Mouse (Mus musculus) neural tube, embryonic 15.5 days (tissue): ENCODE results near the gene Mrps2. TPM values are rescaled to one million over a fixed set of nuclear protein-coding genes. Genes with fewer than 3 reads are reported as not detected.

Experiments used
- ATAC-seq: fragments of 200-750 bp; cut with Nextera tagmentation; 2 replicates; pipeline ENCODE4 v1.8.0; 2017; ENCODE audit warnings: mild to moderate bottlenecking, moderate TSS enrichment, moderate library complexity; ENCODE audit not compliant: low FRiP score
- H3K27ac ChIP-seq: fragments of 300-500 bp; sonication (generic); replicated peaks from 2 replicates; pipeline ENCODE4 v1.5.1; 2015; ENCODE audit warnings: mild to moderate bottlenecking, inconsistent platforms
- H3K27me3 ChIP-seq: fragments of 300-500 bp; sonication (generic); replicated peaks from 2 replicates; pipeline ENCODE4 v1.6.1; 2015; ENCODE audit warnings: inconsistent platforms
- H3K36me3 ChIP-seq: fragments of 300-500 bp; sonication (generic); 2 replicates; pipeline ENCODE4 v1.6.1; 2015; ENCODE audit warnings: inconsistent platforms
- H3K4me1 ChIP-seq: fragments of 300-500 bp; sonication (generic); 2 replicates; pipeline ENCODE4 v1.6.1; 2015; ENCODE audit warnings: inconsistent platforms
- H3K4me2 ChIP-seq: fragments of 300-500 bp; sonication (generic); 2 replicates; pipeline ENCODE4 v1.6.1; 2015; ENCODE audit warnings: inconsistent platforms, mild to moderate bottlenecking, moderate library complexity
- H3K4me3 ChIP-seq: fragments of 300-500 bp; sonication (generic); replicated peaks from 2 replicates; pipeline ENCODE4 v1.5.1; 2015; ENCODE audit warnings: mild to moderate bottlenecking, inconsistent platforms
- H3K9ac ChIP-seq: fragments of 300-500 bp; sonication (generic); replicated peaks from 2 replicates; pipeline ENCODE4 v1.6.1; 2015; ENCODE audit warnings: mild to moderate bottlenecking, inconsistent platforms
- H3K9me3 ChIP-seq: fragments of 300-500 bp; sonication (generic); replicated peaks from 2 replicates; pipeline ENCODE4 v1.6.1; 2016; ENCODE audit warnings: inconsistent platforms
- WGBS: fragments of 180-500 bp; shearing (Covaris S2); methylation state at CpG from one replicate; pipeline ENCODE4 v1.1.7; 2015; ENCODE audit warnings: mixed read lengths; 5-methylcytosine and 5-hydroxymethylcytosine counted together
- polyA plus RNA-seq: library from polyadenylated mRNA; unstranded; fragments of >200 nt; fragmentation: Nextera tagmentation; extraction: Ambion mirVana; gene quantifications from 2 replicates; pipeline ENCODE4 v1.2.1, GENCODE M21; 2015

The Mrps2 gene
- polyA plus RNA-seq, result 51.4 and 55.5 TPM in 2 replicates

DNA sequence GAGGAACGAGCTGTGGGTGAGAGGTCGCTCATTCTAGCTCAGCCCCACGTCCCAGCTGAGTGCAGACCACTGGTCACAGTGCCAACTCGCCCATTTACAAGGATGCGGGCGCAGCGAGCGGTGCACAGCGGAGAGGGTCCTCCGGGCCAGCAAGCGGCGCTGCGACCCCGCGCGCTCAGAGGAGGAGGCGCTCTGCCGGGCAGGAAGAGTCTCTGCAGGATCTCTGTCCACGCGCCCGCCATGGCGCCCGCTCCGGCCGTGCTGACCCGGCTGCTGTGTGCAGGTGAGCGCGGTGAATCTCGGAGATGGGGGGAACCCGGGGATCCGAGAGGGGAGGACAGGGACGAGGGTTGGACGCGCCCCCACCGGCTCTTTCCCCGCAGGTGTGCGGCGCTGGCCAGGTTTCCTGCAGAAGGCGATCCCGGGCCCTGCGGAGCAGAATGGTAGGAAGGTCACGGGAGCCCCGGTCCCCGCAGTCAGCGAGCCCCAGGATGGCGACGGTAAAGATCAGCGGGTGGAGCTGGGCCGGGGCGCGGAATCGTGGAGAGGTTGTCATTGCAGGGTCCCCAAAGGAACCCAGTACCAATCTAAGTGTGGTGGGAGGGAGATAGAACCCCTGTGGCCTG is at the start of gene Mrps2:
Mrps2 (plus strand) TSS at position 207 of the 626 bp plus-strand sequence.
- Histone ChIP-seq H3K36me3 (peaks cover 40% of the 10 kb centered on the region), H3K4me3 (peak within 1 kb of the TSS; percentile 90), H3K4me1 (peaks cover 25% of the 10 kb centered on the region), H3K27ac (peak within 1 kb of the TSS; percentile 54; the same call in 1 of the 2 replicates), H3K9me3 (0 out of 2 replicates have a peak, but pooled peaks cover 2% of the 10 kb centered on the region), H3K27me3 (no peaks in the 10 kb centered on the region), H3K4me2 (peak within 1 kb of the TSS; percentile 66), H3K9ac (peak within 1 kb of the TSS; percentile 97)
- peak; percentile 88 for ATAC-seq
- WGBS, result under 1% methylated on average over 52 of the region's 52 CpGs

DNA sequence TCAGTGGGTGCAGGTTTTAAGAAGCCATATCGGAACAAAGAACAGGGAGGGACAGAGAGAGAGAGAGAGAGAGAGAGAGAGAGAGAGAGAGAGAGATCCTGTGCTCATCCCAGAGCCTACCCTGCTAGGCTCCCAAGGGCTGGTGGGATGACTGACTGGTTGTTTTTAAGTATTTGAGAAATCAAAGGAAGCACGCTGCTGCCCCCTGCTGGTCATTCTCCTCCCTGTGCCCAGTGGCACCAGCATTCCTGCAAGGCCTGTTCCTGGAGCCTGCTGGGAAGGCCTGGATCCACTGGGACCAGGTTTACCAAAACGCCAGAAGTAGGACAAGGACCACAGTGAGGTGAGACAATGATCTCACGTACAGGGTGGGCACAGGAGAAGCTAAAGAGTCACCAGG is 48.0 kb upstream of the Mrps2 start:
- no peak overlapping the region for H3K9ac ChIP-seq
- H3K9me3 ChIP-seq, result no peaks in the 10 kb centered on the region
- H3K4me3 ChIP-seq, result no peak overlapping the region
- ATAC-seq, result no peak; the same call in 1 of the 2 replicates
- WGBS, result 17% methylated on average over 4 of the region's 4 CpGs
- H3K4me2 ChIP-seq, result no peak overlapping the region
- H3K27me3 ChIP-seq, result peaks cover 6% of the 10 kb centered on the region
- no peaks in the 10 kb centered on the region for H3K36me3 ChIP-seq
- H3K4me1 ChIP-seq, result peaks cover 18% of the 10 kb centered on the region
- H3K27ac ChIP-seq, result no peak overlapping the region

DNA sequence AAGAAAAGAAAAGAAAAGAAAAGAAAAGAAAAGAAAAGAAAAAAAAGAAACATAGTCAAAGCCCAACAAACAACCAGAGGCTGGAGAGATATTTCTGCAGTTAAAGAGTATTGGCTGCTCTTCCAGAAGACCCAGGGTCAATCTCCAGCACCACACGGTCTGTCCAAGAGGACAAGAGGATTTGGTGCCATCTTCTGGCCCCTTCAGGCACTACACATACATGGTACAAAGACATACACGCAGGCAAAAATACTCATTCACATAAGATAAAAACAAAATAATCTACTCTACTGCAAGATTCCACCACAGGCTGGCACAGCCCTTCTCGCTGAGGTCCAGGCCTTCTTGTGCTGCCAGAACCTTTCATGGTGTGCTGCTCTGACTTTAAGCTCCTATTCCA is 44.7 kb upstream of the Mrps2 start:
- Histone ChIP-seq H3K4me2 (no peak overlapping the region), H3K27ac (no peak overlapping the region), H3K9me3 (no peaks in the 10 kb centered on the region), H3K4me1 (0 out of 2 replicates have a peak, but pooled peaks cover 6% of the 10 kb centered on the region), H3K36me3 (no peaks in the 10 kb centered on the region), H3K27me3 (peaks cover 6% of the 10 kb centered on the region), H3K9ac (no peak overlapping the region), H3K4me3 (no peak overlapping the region)
- ATAC-seq, result no peak
- WGBS, result 33% methylated on average over 3 of the region's 3 CpGs

DNA sequence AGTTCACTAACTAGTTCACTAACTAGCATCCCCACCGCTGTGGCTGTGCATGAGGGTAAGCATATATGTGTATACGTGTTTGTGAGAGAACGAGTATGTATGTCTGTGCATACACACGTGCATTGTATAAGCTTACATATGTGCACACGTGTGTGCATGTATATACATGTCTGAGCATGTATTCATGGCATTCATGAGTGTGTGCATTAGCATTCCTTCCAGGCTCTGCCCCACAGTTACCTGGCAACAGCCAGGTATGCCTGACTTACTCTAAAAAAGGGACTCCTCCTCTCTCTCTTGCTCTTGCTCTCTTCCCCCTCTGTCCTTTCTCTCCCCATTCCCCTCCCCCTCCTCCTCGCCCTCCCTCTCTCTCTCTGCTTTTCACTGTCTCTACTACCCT is 40.6 kb upstream of the Mrps2 start:
- Histone ChIP-seq H3K9ac (no peak overlapping the region), H3K27ac (no peak overlapping the region), H3K4me2 (no peak overlapping the region), H3K36me3 (no peaks in the 10 kb centered on the region), H3K4me3 (no peak overlapping the region), H3K9me3 (no peaks in the 10 kb centered on the region), H3K27me3 (no peaks in the 10 kb centered on the region), H3K4me1 (0 out of 2 replicates have a peak, but pooled peaks cover 3% of the 10 kb centered on the region)
- WGBS, result 85% methylated on average over 6 of the region's 6 CpGs
- no peak for ATAC-seq

DNA sequence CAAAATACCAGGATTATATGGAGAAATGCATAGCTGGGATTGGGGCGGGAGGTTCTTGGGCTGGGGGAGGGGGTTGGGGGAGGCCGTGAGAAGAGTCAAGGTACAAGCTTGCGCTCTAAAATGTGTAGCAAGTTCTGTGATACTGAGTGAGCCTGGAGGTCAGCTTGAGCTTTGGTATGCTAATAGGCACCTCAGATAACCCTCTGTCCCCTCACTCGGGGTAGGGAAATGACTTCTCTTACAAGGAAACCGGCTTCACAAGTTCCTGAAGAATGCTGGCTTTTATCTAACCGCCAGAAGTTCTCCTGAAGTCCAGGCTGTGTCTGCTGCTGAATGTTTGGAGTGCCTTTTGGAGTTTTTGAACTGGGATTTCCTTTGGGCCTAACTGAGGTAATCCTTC is 37.0 kb upstream of the Mrps2 start:
- ATAC-seq, result no peak
- Histone ChIP-seq H3K9me3 (no peaks in the 10 kb centered on the region), H3K27ac (no peak overlapping the region), H3K27me3 (no peaks in the 10 kb centered on the region), H3K4me3 (no peak overlapping the region), H3K4me1 (0 out of 2 replicates have a peak, but pooled peaks cover 3% of the 10 kb centered on the region), H3K4me2 (no peak overlapping the region), H3K36me3 (no peaks in the 10 kb centered on the region), H3K9ac (no peak overlapping the region)
- 68% methylated on average over 6 of the region's 6 CpGs for WGBS

DNA sequence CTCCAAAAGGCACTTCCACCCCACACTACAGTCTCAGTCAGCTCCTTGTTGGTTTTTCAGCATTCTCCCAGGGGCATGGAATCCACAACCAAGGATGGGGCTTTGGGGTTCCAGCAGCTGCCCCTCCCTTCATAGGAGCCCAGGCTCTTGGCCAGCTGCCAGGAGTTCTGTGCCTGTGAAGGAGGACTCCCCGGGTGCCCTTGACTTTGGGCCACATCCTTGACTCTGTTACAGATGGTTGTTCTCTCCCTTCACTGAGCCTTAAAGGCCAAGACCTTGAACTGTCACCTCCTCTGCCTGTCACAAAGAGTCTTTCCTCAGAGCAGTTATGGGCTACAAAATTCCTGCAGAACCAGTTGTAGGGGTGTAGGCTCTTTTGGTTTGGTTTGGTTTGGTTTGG is 35.1 kb upstream of the Mrps2 start:
- Histone ChIP-seq H3K9me3 (no peaks in the 10 kb centered on the region), H3K27me3 (no peaks in the 10 kb centered on the region), H3K36me3 (no peaks in the 10 kb centered on the region), H3K9ac (no peak overlapping the region), H3K27ac (no peak overlapping the region), H3K4me3 (no peak overlapping the region), H3K4me2 (no peak overlapping the region), H3K4me1 (no peaks in the 10 kb centered on the region)
- no peak for ATAC-seq
- WGBS, result 18% methylated on average over 1 of the region's 1 CpGs

DNA sequence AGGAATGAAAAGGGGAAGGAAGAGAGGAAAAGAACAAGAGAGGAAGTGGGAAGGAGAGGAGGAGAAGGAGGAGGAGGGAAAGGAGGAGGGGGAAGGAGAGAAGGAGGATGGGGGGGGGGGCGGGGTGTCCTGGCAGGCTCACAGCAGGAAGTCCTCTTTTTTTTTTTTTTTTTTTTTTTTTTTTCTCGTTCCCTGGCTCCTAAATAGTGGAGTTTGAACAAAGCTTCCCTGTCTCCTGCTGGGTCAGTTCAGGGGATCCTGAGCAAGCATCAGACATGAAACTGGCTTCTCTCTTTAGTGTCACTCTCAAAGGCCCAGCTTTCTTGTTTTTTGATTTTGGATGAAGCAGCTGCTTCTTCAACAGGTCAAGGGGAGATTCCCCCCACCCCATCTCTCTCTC is 34.4 kb upstream of the Mrps2 start:
- no peak for ATAC-seq
- H3K9ac ChIP-seq, result no peak overlapping the region
- no peaks in the 10 kb centered on the region for H3K27me3 ChIP-seq
- no peak overlapping the region for H3K4me2 ChIP-seq
- no peaks in the 10 kb centered on the region for H3K4me1 ChIP-seq
- H3K9me3 ChIP-seq, result no peaks in the 10 kb centered on the region
- WGBS, result no CpG with 5 or more reads among the region's 2 CpGs
- H3K4me3 ChIP-seq, result no peak overlapping the region
- no peaks in the 10 kb centered on the region for H3K36me3 ChIP-seq
- H3K27ac ChIP-seq, result no peak overlapping the region

DNA sequence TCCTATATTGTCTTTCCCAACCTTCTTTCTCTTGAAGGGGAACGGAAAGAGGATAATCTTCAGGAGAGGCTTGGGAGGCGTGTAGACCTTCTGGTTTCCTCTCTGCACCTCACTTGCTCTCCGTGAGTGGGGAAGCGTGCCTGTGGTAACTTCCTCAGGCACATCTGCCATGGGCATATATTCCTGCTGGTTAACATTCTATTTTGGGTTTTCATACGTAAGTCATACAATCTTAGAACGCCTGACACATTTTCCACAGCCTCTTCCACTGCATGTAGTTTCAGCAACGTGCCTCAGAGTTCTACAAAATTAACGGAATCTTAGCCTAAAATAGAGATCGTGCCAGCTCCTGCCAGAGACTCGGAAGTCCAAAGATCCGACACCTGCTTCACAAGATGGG is 32.5 kb upstream of the Mrps2 start:
- H3K36me3 ChIP-seq, result no peaks in the 10 kb centered on the region
- H3K4me2 ChIP-seq, result no peak overlapping the region
- no peaks in the 10 kb centered on the region for H3K9me3 ChIP-seq
- 90% methylated on average over 11 of the region's 11 CpGs for WGBS
- no peaks in the 10 kb centered on the region for H3K4me1 ChIP-seq
- H3K4me3 ChIP-seq, result no peak overlapping the region
- no peak overlapping the region for H3K9ac ChIP-seq
- no peak overlapping the region for H3K27ac ChIP-seq
- ATAC-seq, result no peak
- H3K27me3 ChIP-seq, result no peaks in the 10 kb centered on the region

DNA sequence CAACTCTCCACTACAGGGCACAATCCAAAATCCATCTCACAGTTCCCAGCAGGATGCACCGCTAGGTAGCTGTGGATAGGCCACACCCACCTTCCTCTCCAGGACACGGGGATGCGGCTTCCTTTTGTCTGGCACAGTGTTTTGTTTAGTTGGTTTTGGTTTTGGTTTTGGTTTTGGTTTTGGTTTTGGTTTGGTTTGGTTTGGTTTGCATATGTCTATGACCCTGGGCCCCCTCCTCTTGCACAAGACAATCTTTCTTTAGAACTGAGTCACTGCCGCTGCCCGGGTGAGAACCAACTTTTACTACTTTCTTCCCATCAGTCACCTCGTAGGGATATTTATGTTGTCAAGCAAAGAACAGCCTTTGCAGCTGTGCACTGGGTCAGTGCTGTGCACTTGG is 27.0 kb upstream of the Mrps2 start:
- no peaks in the 10 kb centered on the region for H3K36me3 ChIP-seq
- peaks cover 2% of the 10 kb centered on the region for H3K4me1 ChIP-seq
- H3K4me2 ChIP-seq, result no peak overlapping the region
- 70% methylated on average over 6 of the region's 6 CpGs for WGBS
- H3K27ac ChIP-seq, result no peak overlapping the region
- H3K9me3 ChIP-seq, result no peaks in the 10 kb centered on the region
- H3K4me3 ChIP-seq, result no peak overlapping the region
- no peak for ATAC-seq
- no peak overlapping the region for H3K9ac ChIP-seq
- no peaks in the 10 kb centered on the region for H3K27me3 ChIP-seq

DNA sequence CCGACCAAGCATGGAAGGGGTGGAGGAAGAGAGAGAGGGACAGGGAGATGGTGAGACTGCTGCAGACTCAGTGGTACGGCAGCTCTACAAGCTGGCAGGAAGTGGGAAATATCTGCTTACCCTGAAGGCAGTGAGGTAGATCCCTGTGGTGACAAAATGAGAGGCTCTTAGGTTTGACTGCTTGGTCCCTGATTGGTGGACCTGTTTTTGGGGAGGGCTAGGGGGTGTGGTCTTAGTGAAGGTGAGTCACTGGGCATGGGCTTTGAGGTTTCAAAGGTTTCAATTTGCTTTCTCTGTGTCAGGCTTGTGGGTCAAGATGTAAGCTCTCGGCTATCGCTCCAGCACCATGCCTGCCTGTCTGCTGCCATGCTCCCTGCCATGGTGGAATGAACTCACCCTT is 22.8 kb upstream of the Mrps2 start:
- Histone ChIP-seq H3K9me3 (no peaks in the 10 kb centered on the region), H3K36me3 (peaks cover 4% of the 10 kb centered on the region; the same call in 1 of the 2 replicates), H3K4me3 (no peak overlapping the region), H3K27me3 (no peaks in the 10 kb centered on the region), H3K4me1 (peaks cover 18% of the 10 kb centered on the region), H3K4me2 (no peak overlapping the region), H3K9ac (no peak overlapping the region), H3K27ac (no peak overlapping the region)
- 84% methylated on average over 4 of the region's 4 CpGs for WGBS
- no peak for ATAC-seq

DNA sequence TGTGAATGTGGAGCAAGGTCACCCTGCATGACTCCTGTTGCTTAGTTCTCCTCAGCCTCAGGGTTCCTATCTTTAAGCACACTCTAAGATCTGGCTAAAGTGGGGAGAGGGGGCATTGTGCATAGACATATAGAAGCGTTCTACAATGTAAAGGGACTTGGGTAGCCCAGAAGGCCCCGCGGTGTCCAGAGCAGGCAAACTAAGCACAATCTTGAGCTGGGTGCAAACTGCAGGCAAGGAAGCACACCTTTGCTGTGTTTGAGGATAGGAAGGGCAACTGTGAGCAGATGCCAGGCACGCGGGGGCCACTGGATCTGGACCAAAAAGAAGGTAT is 21.7 kb upstream of the Mrps2 start:
- Histone ChIP-seq H3K9me3 (no peaks in the 10 kb centered on the region), H3K9ac (peak overlapping the region; percentile 88), H3K27ac (peak overlapping the region; percentile 85), H3K4me1 (peaks cover 18% of the 10 kb centered on the region), H3K4me2 (peak overlapping the region; percentile 92), H3K36me3 (peaks cover 14% of the 10 kb centered on the region), H3K4me3 (peak overlapping the region; percentile 65), H3K27me3 (no peaks in the 10 kb centered on the region)
- 7% methylated on average over 5 of the region's 5 CpGs for WGBS
- peak; percentile 60 for ATAC-seq

DNA sequence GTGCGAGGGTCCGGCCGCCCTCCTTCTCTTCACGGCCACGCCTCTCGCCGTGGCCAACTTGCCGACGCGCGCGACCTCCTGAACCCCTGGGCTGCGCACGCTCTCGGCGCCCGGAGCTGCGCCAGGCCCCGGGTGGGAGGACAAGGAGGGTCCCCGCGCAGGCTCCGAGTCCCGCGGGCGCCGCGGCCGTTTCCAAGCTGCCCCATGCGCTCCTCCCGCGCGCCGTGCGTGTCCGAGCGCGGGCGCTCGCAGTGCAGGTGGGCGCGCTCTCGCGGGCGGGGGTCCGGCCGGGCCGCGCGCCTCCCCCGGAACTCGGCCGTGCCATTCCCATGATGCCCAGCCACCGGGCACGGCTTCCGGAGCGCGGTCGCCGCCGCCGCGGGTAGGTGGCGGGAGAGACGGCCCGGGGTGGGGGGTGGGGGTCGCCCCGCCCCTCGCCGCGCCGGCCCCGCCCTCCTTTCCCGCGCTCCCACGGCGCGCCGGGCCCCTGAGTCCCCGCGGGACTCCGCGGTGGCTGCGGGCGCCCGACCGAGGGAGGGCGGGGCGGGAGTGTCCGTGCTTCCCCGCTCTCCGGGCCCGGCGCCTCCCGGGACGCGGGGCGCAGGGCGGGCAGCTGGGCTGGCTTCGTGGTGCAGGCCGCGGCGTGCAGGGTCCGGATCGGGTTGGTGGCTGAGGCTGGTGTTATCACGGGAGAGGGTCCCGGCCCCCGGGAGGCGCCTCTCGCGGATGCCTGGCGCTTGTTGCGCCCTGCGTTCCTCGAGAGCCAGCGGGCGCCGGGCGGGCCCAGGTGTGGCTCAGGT is 21.2 kb upstream of the Mrps2 start, which contains the start of gene Ppp1r26:
Ppp1r26 (plus strand) TSS at position 286 of the 800 bp plus-strand sequence.
- H3K9ac ChIP-seq, result peak within 1 kb of the TSS; percentile 88
- H3K4me3 ChIP-seq, result peak within 1 kb of the TSS; percentile 65
- peak within 1 kb of the TSS; percentile 85 for H3K27ac ChIP-seq
- peaks cover 20% of the 10 kb centered on the region for H3K36me3 ChIP-seq
- H3K4me1 ChIP-seq, result peaks cover 18% of the 10 kb centered on the region
- WGBS, result 2% methylated on average over 60 of the region's 118 CpGs
- H3K4me2 ChIP-seq, result peak within 1 kb of the TSS; percentile 92
- H3K9me3 ChIP-seq, result no peaks in the 10 kb centered on the region
- peak; percentile 87 for ATAC-seq
- no peaks in the 10 kb centered on the region for H3K27me3 ChIP-seq
